Mouse (Mus musculus) stomach, embryonic 16.5 days (tissue): ENCODE results near the gene Dhh. TPM values are rescaled to one million over a fixed set of nuclear protein-coding genes. Genes with fewer than 3 reads are reported as not detected.
A peak's percentile ranks its signal among the peaks of the same experiment; 100 is the strongest.

Experiments
- ATAC-seq: fragments of 200-750 bp; cut with Nextera tagmentation; 2 replicates; pipeline ENCODE4 v1.8.0; 2017; ENCODE audit warnings: moderate number of reproducible peaks, moderate TSS enrichment; ENCODE audit not compliant: insufficient read depth, low FRiP score
- H3K27ac ChIP-seq: fragments of 300-500 bp; sonication (generic); 2 replicates; pipeline ENCODE4 v1.5.1; 2014; ENCODE audit warnings: low read length
- H3K27me3 ChIP-seq: fragments of 300-500 bp; sonication (generic); 2 replicates; pipeline ENCODE4 v1.6.1; 2014; ENCODE audit warnings: low read length, control low read depth, mixed read lengths; ENCODE audit not compliant: control insufficient read depth, insufficient read depth
- H3K36me3 ChIP-seq: fragments of 300-500 bp; sonication (generic); 2 replicates; pipeline ENCODE4 v1.6.1; 2014; ENCODE audit warnings: low read length; ENCODE audit not compliant: control insufficient read depth, insufficient read depth
- H3K4me1 ChIP-seq: fragments of 300-500 bp; sonication (generic); 2 replicates; pipeline ENCODE4 v1.6.1; 2014; ENCODE audit warnings: low read length, control low read depth, mixed read lengths; ENCODE audit not compliant: control insufficient read depth, insufficient read depth
- H3K4me2 ChIP-seq: fragments of 300-500 bp; sonication (generic); 2 replicates; pipeline ENCODE4 v1.6.1; 2014; ENCODE audit warnings: low read depth, low read length, mixed read lengths
- H3K4me3 ChIP-seq: fragments of 300-500 bp; sonication (generic); replicated peaks from 2 replicates; pipeline ENCODE4 v1.5.1; 2014; ENCODE audit warnings: mild to moderate bottlenecking, low read length
- H3K9ac ChIP-seq: fragments of 300-500 bp; sonication (generic); 2 replicates; pipeline ENCODE4 v1.6.1; 2014; ENCODE audit warnings: low read length
- H3K9me3 ChIP-seq: fragments of 300-500 bp; sonication (generic); replicated peaks from 2 replicates; pipeline ENCODE4 v1.6.1; 2016; ENCODE audit warnings: low read length, control low read depth; ENCODE audit not compliant: control insufficient read depth
- WGBS: fragments of 180-500 bp; shearing (Covaris S2); extraction: QIAGEN DNeasy Blood & Tissue Kit; methylation state at CpG from one replicate; pipeline ENCODE4 v1.1.7; 2014; 5-methylcytosine and 5-hydroxymethylcytosine counted together
- polyA plus RNA-seq: library from polyadenylated mRNA; unstranded; fragments of >200 nt; fragmentation: Nextera tagmentation; extraction: Ambion mirVana; gene quantifications from 2 replicates; pipeline ENCODE4 v1.2.1, GENCODE M21; 2015

Gene Dhh
- polyA plus RNA-seq, 1 experiment from 2014 or later = 0.84 TPM

DNA sequence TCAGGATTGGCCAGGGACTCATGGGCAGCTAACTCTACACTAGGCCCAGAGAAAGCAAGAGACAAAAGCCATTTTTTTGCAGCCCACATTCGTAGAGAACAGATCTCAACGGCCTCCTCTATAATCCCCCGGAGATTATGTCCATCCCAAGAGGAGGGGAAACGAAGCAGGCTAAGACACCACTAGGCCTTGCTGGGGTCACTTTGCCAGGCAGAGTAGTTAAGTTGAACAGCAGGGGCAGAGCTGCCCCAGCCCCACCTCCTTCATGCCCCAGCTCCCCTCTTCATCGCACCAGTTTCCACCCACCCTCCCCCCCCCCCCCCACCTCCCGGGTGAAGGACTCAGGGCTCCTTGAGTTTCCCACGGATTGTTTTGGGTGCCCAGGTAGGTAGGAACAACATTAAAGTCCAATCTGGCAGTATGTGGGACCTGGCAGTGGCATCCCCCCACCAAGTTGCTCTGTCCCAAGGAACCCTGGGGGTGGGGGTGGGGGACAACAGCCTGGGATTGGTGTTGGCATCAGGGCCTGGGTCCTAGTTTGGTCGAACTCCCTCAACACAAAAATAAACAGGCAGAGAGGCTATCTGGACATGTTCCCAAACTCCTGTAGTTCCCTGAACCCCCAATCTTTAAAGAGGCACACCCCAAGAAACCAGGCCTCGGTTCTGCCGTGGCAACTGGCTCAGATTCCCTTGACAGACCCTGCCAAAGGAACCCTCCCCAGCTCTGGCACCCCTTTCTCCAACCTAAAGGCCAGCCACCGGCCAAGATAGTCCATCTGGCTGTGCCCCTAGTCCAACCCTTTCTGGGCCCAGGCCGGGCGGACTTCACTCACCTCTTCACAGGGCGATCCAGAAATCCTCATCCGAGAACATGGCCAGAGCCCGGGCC lies 27.9 kb downstream of the Dhh start:
- H3K9me3 ChIP-seq = no peaks in the 10 kb centered on the region
- no peak for ATAC-seq
- peaks cover 13% of the 10 kb centered on the region for H3K36me3 ChIP-seq
- no peaks in the 10 kb centered on the region for H3K27me3 ChIP-seq
- H3K4me2 ChIP-seq = peak overlapping the region; percentile 98
- WGBS = under 1% methylated on average over 15 of the region's 16 CpGs
- peak overlapping the region; percentile 100 for H3K9ac ChIP-seq
- H3K4me3 ChIP-seq = peak overlapping the region; percentile 95
- H3K27ac ChIP-seq = peak overlapping the region; percentile 98
- peaks cover 30% of the 10 kb centered on the region for H3K4me1 ChIP-seq

DNA sequence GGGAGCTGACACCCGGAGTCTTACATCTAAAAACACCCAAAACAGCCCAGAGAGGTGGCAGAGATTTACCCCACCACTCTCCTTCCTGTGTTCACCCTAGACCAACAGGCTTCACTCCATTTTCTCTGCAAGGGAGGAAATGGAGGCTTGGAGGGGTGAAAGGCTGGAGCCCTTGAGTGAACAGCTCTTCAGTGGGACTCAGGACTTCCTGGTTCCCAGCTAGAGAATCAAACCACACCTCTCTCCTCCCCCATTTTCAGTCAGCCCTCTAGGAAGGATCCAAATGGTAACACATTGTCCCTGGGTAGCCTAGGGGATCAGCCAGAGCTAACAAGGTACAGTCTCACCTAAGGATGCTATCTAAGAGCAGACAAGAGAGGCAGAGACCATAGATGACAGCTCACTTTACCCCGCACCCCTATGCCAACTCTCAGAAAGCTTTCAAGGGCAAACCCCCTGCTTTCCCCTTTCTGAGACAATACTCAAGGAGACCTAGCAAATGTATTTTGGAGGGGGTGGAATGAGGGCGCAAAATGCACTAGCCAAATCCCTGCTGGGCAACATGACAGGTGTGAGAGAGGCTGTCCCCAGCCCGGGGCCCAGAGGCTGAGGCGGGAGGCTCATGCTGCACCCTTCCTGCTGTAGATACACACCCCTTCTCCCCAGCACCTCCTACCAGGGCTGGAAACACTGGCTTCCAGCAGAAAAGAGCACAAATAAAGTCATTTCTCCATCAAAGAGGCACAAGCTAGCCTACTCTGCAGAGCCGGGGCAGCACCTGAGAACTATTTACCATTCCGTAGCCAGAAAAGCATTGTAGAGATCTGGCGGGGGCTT lies 28.8 kb downstream of the Dhh start:
- WGBS = 6% methylated on average over 8 of the region's 8 CpGs
- Histone ChIP-seq H3K4me1 (peaks cover 30% of the 10 kb centered on the region), H3K27me3 (no peaks in the 10 kb centered on the region), H3K9me3 (no peaks in the 10 kb centered on the region), H3K4me3 (peak overlapping the region; percentile 95), H3K4me2 (peak overlapping the region; percentile 98), H3K9ac (peak overlapping the region; percentile 100), H3K27ac (peak overlapping the region; percentile 98), H3K36me3 (peaks cover 19% of the 10 kb centered on the region)
- ATAC-seq = no peak

DNA sequence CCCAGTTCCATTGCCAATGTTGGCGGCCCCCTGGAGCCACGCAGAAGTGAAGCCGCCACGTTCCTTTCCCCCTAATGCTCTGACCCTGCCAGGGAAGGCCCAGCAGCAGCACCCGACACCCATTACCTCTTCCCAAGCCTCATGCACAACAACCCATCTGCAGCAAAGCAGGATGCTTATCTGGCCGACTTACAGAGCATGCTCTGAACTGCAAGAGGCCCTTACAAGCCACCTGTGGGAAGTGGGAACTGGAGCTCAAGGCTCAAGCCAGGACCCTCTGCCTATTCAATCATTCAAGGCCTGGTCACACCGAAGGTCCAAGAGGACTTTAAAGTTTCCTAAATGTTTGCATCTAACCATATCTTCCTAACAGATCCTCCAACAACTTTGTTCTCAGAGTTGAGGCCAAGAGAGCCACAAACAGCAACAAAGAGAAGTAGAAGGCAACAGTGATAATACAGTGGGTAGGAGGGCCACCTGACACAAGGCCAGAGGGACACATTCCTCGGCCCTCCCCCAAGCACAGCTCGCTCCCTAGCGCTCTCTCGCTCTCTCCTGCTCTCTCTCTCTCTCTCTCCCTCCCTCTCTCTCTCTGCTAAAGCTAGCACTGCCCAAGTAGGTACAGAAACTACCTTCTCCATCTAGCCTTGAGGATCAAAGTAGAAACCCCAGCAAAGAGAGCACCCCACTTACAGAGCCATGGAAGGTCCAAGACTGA lies 29.8 kb downstream of the Dhh start:
- Histone ChIP-seq H3K27me3 (no peaks in the 10 kb centered on the region), H3K4me1 (peaks cover 30% of the 10 kb centered on the region), H3K36me3 (peaks cover 30% of the 10 kb centered on the region), H3K4me3 (peak overlapping the region; percentile 95), H3K27ac (peak overlapping the region; percentile 98; the same call in 1 of the 2 replicates), H3K9ac (peak overlapping the region; percentile 100), H3K4me2 (peak overlapping the region; percentile 98), H3K9me3 (no peaks in the 10 kb centered on the region)
- 24% methylated on average over 11 of the region's 11 CpGs for WGBS
- ATAC-seq = no peak

DNA sequence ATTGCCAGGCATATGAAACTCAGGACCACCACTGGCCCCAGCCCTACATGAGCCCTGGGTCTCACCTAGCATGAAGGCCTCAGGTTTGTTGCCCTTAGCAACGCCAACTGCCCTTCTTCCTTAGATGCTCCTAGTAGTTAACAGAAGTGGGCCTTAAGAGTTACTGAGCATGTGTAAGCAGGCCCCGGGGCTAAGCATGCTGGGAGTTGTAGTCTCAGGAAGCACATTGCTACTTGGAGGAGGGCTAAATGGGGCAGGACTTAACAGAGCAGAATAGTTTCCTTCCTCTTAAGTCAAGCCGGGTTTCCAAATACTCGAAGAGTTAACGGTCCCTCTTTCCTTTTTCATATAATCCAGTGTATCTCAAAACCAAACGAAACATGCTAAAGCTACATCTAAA lies 31.0 kb downstream of the Dhh start:
- H3K9ac ChIP-seq = peak overlapping the region; percentile 23; the same call in 1 of the 2 replicates
- no peaks in the 10 kb centered on the region for H3K27me3 ChIP-seq
- peaks cover 40% of the 10 kb centered on the region for H3K36me3 ChIP-seq
- peak overlapping the region; percentile 95; the same call in 1 of the 2 replicates for H3K4me3 ChIP-seq
- 44% methylated on average over 6 of the region's 6 CpGs for WGBS
- peaks cover 30% of the 10 kb centered on the region for H3K4me1 ChIP-seq
- ATAC-seq = no peak
- H3K27ac ChIP-seq = peak overlapping the region; percentile 28; the same call in 1 of the 2 replicates
- peak overlapping the region; percentile 98 for H3K4me2 ChIP-seq
- no peaks in the 10 kb centered on the region for H3K9me3 ChIP-seq

DNA sequence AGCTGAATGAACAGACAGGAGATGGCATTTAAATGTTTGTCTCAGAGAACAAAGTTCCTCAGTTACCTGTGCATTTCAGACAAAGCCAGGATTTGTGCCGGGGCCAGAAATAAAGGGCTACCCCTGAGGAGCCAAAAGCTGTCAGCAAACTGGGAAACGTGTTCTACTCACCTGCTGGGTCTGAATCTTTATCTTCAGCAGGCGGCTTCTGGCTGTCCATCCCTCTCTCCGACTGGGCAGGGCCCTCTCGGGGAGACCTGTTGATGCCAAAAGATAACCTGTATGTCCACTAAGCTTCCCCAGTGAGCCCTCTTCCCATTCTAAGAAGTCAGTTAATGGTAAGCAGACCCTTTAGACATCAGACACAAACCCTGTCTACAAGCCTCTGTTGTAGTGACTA lies 31.8 kb downstream of the Dhh start:
- Histone ChIP-seq H3K9ac (no peak overlapping the region; the same call in 1 of the 2 replicates), H3K27ac (no peak overlapping the region), H3K9me3 (no peaks in the 10 kb centered on the region), H3K36me3 (peaks cover 49% of the 10 kb centered on the region), H3K4me1 (peaks cover 30% of the 10 kb centered on the region), H3K4me3 (no peak overlapping the region), H3K27me3 (no peaks in the 10 kb centered on the region), H3K4me2 (no peak overlapping the region)
- no peak for ATAC-seq
- WGBS = 80% methylated on average over 5 of the region's 5 CpGs

DNA sequence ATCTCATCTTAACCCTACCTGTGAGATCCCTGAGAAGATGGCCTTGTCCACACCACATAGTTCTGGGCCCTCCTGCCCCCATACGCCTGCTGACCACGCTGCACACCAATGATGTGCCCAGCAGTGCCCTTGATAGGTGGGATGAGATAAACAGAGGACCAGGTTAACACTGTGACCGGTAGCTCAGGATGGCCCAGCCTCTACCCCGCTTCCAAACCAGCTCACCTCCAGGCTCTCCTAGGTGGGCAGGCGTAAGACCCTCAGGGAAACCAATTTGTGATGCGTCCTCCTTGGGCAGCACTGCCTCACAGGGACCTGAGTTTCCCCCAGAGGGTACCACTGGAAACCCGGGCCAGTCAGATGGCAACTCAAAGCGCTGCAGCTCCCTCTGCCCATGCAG lies 32.6 kb downstream of the Dhh start:
- Histone ChIP-seq H3K4me2 (no peak overlapping the region), H3K36me3 (peaks cover 51% of the 10 kb centered on the region), H3K27me3 (no peaks in the 10 kb centered on the region), H3K4me3 (no peak overlapping the region), H3K4me1 (peaks cover 30% of the 10 kb centered on the region), H3K9me3 (no peaks in the 10 kb centered on the region), H3K27ac (no peak overlapping the region), H3K9ac (no peak overlapping the region)
- no peak for ATAC-seq
- WGBS = 96% methylated on average over 8 of the region's 8 CpGs

DNA sequence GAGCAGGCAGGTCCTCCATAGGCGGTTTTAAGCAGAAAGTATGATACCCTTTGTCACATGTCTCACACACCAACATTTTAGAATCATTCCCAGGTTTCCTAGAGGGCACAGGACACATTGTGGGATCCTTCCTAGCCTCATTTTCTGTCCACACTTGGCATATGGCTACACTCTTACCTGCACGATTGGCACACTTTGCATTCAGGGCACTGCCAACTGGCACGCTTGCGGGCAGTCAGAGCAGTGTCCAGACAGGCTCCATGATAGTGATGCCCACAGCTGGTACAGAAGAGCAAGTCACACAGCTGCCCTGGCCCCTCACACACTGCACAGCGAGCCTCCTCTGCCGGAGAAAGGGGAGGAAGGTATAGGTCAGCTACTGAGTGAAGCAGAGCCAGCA lies 33.4 kb downstream of the Dhh start:
- H3K36me3 ChIP-seq = peaks cover 56% of the 10 kb centered on the region
- no peak overlapping the region for H3K9ac ChIP-seq
- no peak for ATAC-seq

DNA sequence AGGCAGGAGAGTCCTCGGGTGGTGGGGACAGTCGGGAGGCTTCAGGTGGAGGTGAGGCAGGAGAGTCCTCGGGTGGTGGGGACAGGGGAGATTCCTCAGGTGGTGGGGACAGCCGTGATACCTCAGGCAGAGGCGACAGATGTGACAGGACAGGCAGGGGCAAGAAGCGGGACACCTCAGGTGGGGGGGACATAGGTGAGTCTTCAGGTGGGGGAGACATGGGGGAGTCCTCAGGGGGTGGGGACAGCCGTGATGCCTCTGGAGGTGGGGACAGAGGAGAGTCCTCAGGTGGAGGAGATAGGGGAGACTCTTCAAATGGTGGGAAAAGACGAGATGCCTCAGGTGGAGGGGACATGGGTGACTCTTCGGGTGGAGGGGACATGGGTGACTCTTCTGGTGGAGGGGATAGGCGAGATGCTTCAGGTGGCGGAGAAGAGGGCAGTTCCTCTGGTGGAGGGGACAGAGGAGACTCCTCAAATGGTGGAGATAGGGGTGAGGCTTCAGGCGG lies 34.8 kb downstream of the Dhh start:
- WGBS = 85% methylated on average over 12 of the region's 12 CpGs
- no peak for ATAC-seq
- Histone ChIP-seq H3K9ac (no peak overlapping the region), H3K27ac (no peak overlapping the region), H3K9me3 (no peaks in the 10 kb centered on the region), H3K4me3 (no peak overlapping the region), H3K36me3 (peaks cover 61% of the 10 kb centered on the region), H3K4me1 (peaks cover 16% of the 10 kb centered on the region), H3K4me2 (no peak overlapping the region), H3K27me3 (no peaks in the 10 kb centered on the region)

More for the DNA sequence above, 33.4 kb downstream of the Dhh start:
- Histone ChIP-seq H3K4me3 (no peak overlapping the region), H3K4me1 (peaks cover 29% of the 10 kb centered on the region), H3K9me3 (no peaks in the 10 kb centered on the region), H3K27ac (no peak overlapping the region), H3K4me2 (no peak overlapping the region), H3K27me3 (no peaks in the 10 kb centered on the region)
- WGBS = 94% methylated on average over 6 of the region's 6 CpGs
